Mouse (Mus musculus): ENCODE data around the gene Med29. TPM values are rescaled to one million over a fixed set of nuclear protein-coding genes. Genes with fewer than 3 reads are reported as not detected.

Gene Med29
- polyA plus RNA-seq, 1 experiment from 2014 or later = 31.8 TPM

- peak overlapping the region; percentile 91 for H3K4me2 ChIP-seq
- DNase-seq (peak; percentile 85), ATAC-seq (ENCODE audit: low read depth) (peak; percentile 54)
- peak overlapping the region; percentile 68 for H3K4me3 ChIP-seq (replicated peaks)
- H3K27me3 ChIP-seq = peaks cover 12% of the 10 kb centered on the region; the same call in 1 of the 2 replicates
- H3K36me3 ChIP-seq = peaks cover 10% of the 10 kb centered on the region
- under 1% methylated on average over 32 of the region's 36 CpGs for WGBS (ENCODE audit: insufficient replicate concordance)
- peaks cover 89% of the 10 kb centered on the region for H3K4me1 ChIP-seq (replicated peaks)
- H3K9me3 ChIP-seq (replicated peaks) = no peaks in the 10 kb centered on the region
- peak overlapping the region; percentile 79 for H3K9ac ChIP-seq
- H3K27ac ChIP-seq = peak overlapping the region; percentile 91
Measured at GRCm38 (mm10) chr7:28375176-28375921, 17.2 kb downstream of the Med29 start.

GRCm38 (mm10) chr7:28374647-28375046 is 17.9 kb downstream of the Med29 start:
- peak overlapping the region; percentile 91 for H3K4me2 ChIP-seq
- H3K9me3 ChIP-seq (replicated peaks) = no peaks in the 10 kb centered on the region
- no peak for ATAC-seq (ENCODE audit: low read depth)
- peaks cover 18% of the 10 kb centered on the region; the same call in 1 of the 2 replicates for H3K27me3 ChIP-seq
- WGBS (ENCODE audit: insufficient replicate concordance) = 57% methylated on average over 10 of the region's 10 CpGs
- no peak for DNase-seq
- H3K4me3 ChIP-seq (replicated peaks) = peak overlapping the region; percentile 68; the same call in 1 of the 2 replicates
- peak overlapping the region; percentile 79; the same call in 1 of the 2 replicates for H3K9ac ChIP-seq
- H3K36me3 ChIP-seq = peaks cover 10% of the 10 kb centered on the region
- H3K4me1 ChIP-seq (replicated peaks) = peaks cover 89% of the 10 kb centered on the region
- peak overlapping the region; percentile 91 for H3K27ac ChIP-seq

- no peaks in the 10 kb centered on the region for H3K9me3 ChIP-seq (replicated peaks)
- ATAC-seq (ENCODE audit: low read depth) (no peak), DNase-seq (no peak)
- H3K4me2 ChIP-seq = 0 out of 2 replicates have a peak overlapping the region, but pooled peaks have one; percentile 91
- WGBS (ENCODE audit: insufficient replicate concordance) = 77% methylated on average over 7 of the region's 7 CpGs
- peaks cover 18% of the 10 kb centered on the region; the same call in 1 of the 2 replicates for H3K27me3 ChIP-seq
- peaks cover 86% of the 10 kb centered on the region for H3K4me1 ChIP-seq (replicated peaks)
- H3K36me3 ChIP-seq = peaks cover 10% of the 10 kb centered on the region
- no peak overlapping the region for H3K9ac ChIP-seq
- H3K27ac ChIP-seq = peak overlapping the region; percentile 91
- no peak overlapping the region for H3K4me3 ChIP-seq (replicated peaks)
Measured at GRCm38 (mm10) chr7:28373891-28374495, 18.5 kb downstream of the Med29 start.

- DNase-seq = peak; percentile 65
- H3K4me1 ChIP-seq (replicated peaks) = peaks cover 78% of the 10 kb centered on the region
- H3K36me3 ChIP-seq = peaks cover 16% of the 10 kb centered on the region
- H3K27me3 ChIP-seq = peaks cover 18% of the 10 kb centered on the region; the same call in 1 of the 2 replicates
- whole genome bisulfite sequencing (ENCODE audit: insufficient replicate concordance) = 1% methylated on average over 9 of the region's 9 CpGs
- H3K4me2 ChIP-seq = peak overlapping the region; percentile 98
- H3K4me3 ChIP-seq (replicated peaks) = peak overlapping the region; percentile 73
- H3K27ac ChIP-seq = peak overlapping the region; percentile 86
- peak overlapping the region; percentile 71 for H3K9ac ChIP-seq
- no peaks in the 10 kb centered on the region for H3K9me3 ChIP-seq (replicated peaks)
- peak; percentile 1; the same call in 1 of the 2 replicates for ATAC-seq (ENCODE audit: low read depth)
Measured at GRCm38 (mm10) chr7:28373131-28373581, 19.4 kb downstream of the Med29 start.

GRCm38 (mm10) chr7:28372251-28373108 is 20.0 kb downstream of the Med29 start, which contains the start of gene Plekhg2:
Plekhg2 (minus strand) TSS chr7:28372599.
- H3K9ac ChIP-seq = peak within 1 kb of the TSS; percentile 81
- H3K4me1 ChIP-seq (replicated peaks) = peaks cover 72% of the 10 kb centered on the region
- H3K27ac ChIP-seq = peak within 1 kb of the TSS; percentile 86
- ATAC-seq (ENCODE audit: low read depth) (peak; percentile 83), DNase-seq (peak; percentile 95)
- under 1% methylated on average over 63 of the region's 66 CpGs for WGBS (ENCODE audit: insufficient replicate concordance)
- peak within 1 kb of the TSS; percentile 73 for H3K4me3 ChIP-seq (replicated peaks)
- H3K36me3 ChIP-seq = peaks cover 13% of the 10 kb centered on the region
- peak within 1 kb of the TSS; percentile 98 for H3K4me2 ChIP-seq
- H3K9me3 ChIP-seq (replicated peaks) = no peaks in the 10 kb centered on the region
- peaks cover 18% of the 10 kb centered on the region; the same call in 1 of the 2 replicates for H3K27me3 ChIP-seq

GRCm38 (mm10) chr7:28371514-28371989 is 21.0 kb downstream of the Med29 start:
- Histone ChIP-seq H3K9ac (peak overlapping the region; percentile 81), H3K4me3 (replicated peaks) (peak overlapping the region; percentile 73), H3K4me2 (peak overlapping the region; percentile 98), H3K9me3 (replicated peaks) (no peaks in the 10 kb centered on the region), H3K36me3 (peaks cover 11% of the 10 kb centered on the region), H3K4me1 (replicated peaks) (peaks cover 63% of the 10 kb centered on the region), H3K27me3 (peaks cover 18% of the 10 kb centered on the region; the same call in 1 of the 2 replicates), H3K27ac (peak overlapping the region; percentile 86)
- ATAC-seq (ENCODE audit: low read depth) (no peak), DNase-seq (no peak)
- WGBS (ENCODE audit: insufficient replicate concordance) = under 1% methylated on average over 43 of the region's 43 CpGs

GRCm38 (mm10) chr7:28370977-28371513 is 21.5 kb downstream of the Med29 start:
- Histone ChIP-seq H3K36me3 (peaks cover 12% of the 10 kb centered on the region), H3K9ac (peak overlapping the region; percentile 81), H3K9me3 (replicated peaks) (no peaks in the 10 kb centered on the region), H3K27ac (peak overlapping the region; percentile 86), H3K4me3 (replicated peaks) (peak overlapping the region; percentile 73), H3K27me3 (peaks cover 18% of the 10 kb centered on the region; the same call in 1 of the 2 replicates), H3K4me2 (peak overlapping the region; percentile 98), H3K4me1 (replicated peaks) (peaks cover 58% of the 10 kb centered on the region)
- DNase-seq (no peak), ATAC-seq (ENCODE audit: low read depth) (no peak)
- WGBS (ENCODE audit: insufficient replicate concordance) = 14% methylated on average over 11 of the region's 11 CpGs

- H3K27me3 ChIP-seq = peaks cover 18% of the 10 kb centered on the region; the same call in 1 of the 2 replicates
- H3K36me3 ChIP-seq = peaks cover 14% of the 10 kb centered on the region
- no peaks in the 10 kb centered on the region for H3K9me3 ChIP-seq (replicated peaks)
- DNase-seq = no peak
- 84% methylated on average over 14 of the region's 14 CpGs for WGBS (ENCODE audit: insufficient replicate concordance)
- peak overlapping the region; percentile 73; the same call in 1 of the 2 replicates for H3K4me3 ChIP-seq (replicated peaks)
- peak overlapping the region; percentile 98 for H3K4me2 ChIP-seq
- peaks cover 50% of the 10 kb centered on the region for H3K4me1 ChIP-seq (replicated peaks)
- 0 out of 2 replicates have a peak overlapping the region, but pooled peaks have one; percentile 81 for H3K9ac ChIP-seq
- ATAC-seq (ENCODE audit: low read depth) = no peak
- H3K27ac ChIP-seq = no peak overlapping the region
Measured at GRCm38 (mm10) chr7:28370051-28370450, 22.5 kb downstream of the Med29 start.

- H3K27ac ChIP-seq = no peak overlapping the region
- no peak overlapping the region for H3K4me2 ChIP-seq
- no peak overlapping the region for H3K9ac ChIP-seq
- DNase-seq (no peak), ATAC-seq (ENCODE audit: low read depth) (no peak)
- no peak overlapping the region for H3K4me3 ChIP-seq (replicated peaks)
- peaks cover 18% of the 10 kb centered on the region; the same call in 1 of the 2 replicates for H3K27me3 ChIP-seq
- H3K4me1 ChIP-seq (replicated peaks) = peaks cover 33% of the 10 kb centered on the region
- WGBS (ENCODE audit: insufficient replicate concordance) = 73% methylated on average over 16 of the region's 16 CpGs
- H3K9me3 ChIP-seq (replicated peaks) = no peaks in the 10 kb centered on the region
- peaks cover 14% of the 10 kb centered on the region for H3K36me3 ChIP-seq
Measured at GRCm38 (mm10) chr7:28368276-28368920, 24.1 kb downstream of the Med29 start.
